Mouse (Mus musculus) testis, adult 2 months (tissue): ENCODE data around the gene Pctp. TPM values are rescaled to one million over a fixed set of nuclear protein-coding genes. Genes with fewer than 3 reads are reported as not detected.

Experiments
- H3K27ac ChIP-seq: fragments of 200-500 bp; 2 replicates; pipeline ENCODE4 v1.5.1; 2012; ENCODE audit warnings: low read depth, low read length; ENCODE audit not compliant: control insufficient read depth, insufficient read depth
- H3K27me3 ChIP-seq: fragments of 200-500 bp; 2 replicates; pipeline ENCODE4 v1.6.1; 2012; ENCODE audit warnings: mild to moderate bottlenecking, low read length, moderate library complexity; ENCODE audit not compliant: control insufficient read depth, insufficient read depth
- H3K36me3 ChIP-seq: fragments of 200-500 bp; 2 replicates; pipeline ENCODE4 v1.6.1; 2012; ENCODE audit warnings: mild to moderate bottlenecking, low read length; ENCODE audit not compliant: control insufficient read depth, insufficient read depth
- H3K4me1 ChIP-seq: fragments of 200-500 bp; 2 replicates; pipeline ENCODE4 v1.6.1; 2012; ENCODE audit warnings: low read length; ENCODE audit not compliant: control insufficient read depth, insufficient read depth
- H3K4me3 ChIP-seq: fragments of 200-500 bp; 2 replicates; pipeline ENCODE4 v1.5.1; 2012; ENCODE audit warnings: low read depth, mild to moderate bottlenecking, low read length, moderate library complexity, mixed read lengths; ENCODE audit not compliant: control insufficient read depth
- CTCF ChIP-seq: fragments of 200-500 bp; IDR thresholded peaks from 2 replicates; pipeline ENCODE4 v1.5.1; 2012; ENCODE audit warnings: low read depth, mild to moderate bottlenecking, inconsistent platforms, low read length, moderate library complexity; ENCODE audit not compliant: control insufficient read depth, insufficient read depth, insufficient replicate concordance
- POLR2A ChIP-seq: fragments of 200-500 bp; IDR thresholded peaks from 2 replicates; pipeline ENCODE4 v1.6.1; 2012; ENCODE audit warnings: low read depth, mild to moderate bottlenecking, inconsistent platforms, low read length, moderate library complexity; ENCODE audit not compliant: control insufficient read depth
- polyA plus RNA-seq: library from polyadenylated mRNA; depleted of rRNA; stranded (reverse); fragments of >200 nt; gene quantifications from 2 replicates; pipeline ENCODE4 v1.2.3, GENCODE M21; 2012

The Pctp gene
- polyA plus RNA-seq, 1 experiment = 5.7 TPM

DNA sequence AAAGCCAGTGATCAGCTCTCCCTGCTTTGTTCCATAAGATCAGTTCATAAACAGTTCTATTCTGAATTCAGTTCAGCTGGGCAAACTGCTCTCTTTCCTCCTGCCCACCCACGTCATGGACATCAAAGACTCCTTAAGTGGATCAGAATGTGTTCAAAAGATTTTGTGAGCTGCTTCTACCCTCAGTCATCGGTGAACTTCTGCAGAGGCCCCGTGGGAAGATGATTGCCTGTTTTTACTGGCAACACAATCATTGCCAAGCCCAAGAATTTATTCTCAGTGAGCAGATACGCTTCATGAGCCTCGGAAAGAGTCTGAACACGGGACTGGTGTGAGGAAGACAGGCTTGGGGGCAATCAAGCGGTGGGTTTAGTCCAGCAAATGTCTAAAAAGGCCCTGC lies 24.5 kb upstream of the Pctp start:
- no peak overlapping the region for H3K27ac ChIP-seq

DNA sequence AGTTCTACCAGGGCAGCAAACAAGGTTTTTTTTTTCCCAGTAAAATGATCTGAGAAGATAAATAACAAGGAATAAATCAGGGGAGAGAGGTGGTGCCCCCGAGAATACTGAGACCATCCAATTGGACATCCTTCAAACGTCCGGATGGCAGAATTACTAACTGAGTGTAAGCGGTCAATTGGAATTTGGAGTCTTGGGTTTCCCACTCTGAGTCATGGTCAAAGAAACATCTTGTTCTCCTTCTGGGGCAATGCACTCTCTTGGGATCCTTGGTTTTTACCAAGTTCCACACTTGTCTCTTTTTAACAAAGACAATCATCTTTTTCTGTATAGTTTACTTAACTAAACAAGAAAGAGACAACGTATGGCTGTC lies 24.1 kb upstream of the Pctp start:
- H3K27me3 ChIP-seq = no peaks in the 10 kb centered on the region
- H3K4me1 ChIP-seq = peaks cover 7% of the 10 kb centered on the region
- H3K4me3 ChIP-seq = no peak overlapping the region
- H3K27ac ChIP-seq = no peak overlapping the region
- H3K36me3 ChIP-seq = no peaks in the 10 kb centered on the region
- TF ChIP-seq POLR2A (no peak), CTCF (no peak)

More for the DNA sequence above, 24.5 kb upstream of the Pctp start:
- H3K4me3 ChIP-seq = no peak overlapping the region
- no peaks in the 10 kb centered on the region for H3K27me3 ChIP-seq
- TF ChIP-seq POLR2A (no peak), CTCF (no peak)
- H3K4me1 ChIP-seq = peaks cover 7% of the 10 kb centered on the region
- no peaks in the 10 kb centered on the region for H3K36me3 ChIP-seq

DNA sequence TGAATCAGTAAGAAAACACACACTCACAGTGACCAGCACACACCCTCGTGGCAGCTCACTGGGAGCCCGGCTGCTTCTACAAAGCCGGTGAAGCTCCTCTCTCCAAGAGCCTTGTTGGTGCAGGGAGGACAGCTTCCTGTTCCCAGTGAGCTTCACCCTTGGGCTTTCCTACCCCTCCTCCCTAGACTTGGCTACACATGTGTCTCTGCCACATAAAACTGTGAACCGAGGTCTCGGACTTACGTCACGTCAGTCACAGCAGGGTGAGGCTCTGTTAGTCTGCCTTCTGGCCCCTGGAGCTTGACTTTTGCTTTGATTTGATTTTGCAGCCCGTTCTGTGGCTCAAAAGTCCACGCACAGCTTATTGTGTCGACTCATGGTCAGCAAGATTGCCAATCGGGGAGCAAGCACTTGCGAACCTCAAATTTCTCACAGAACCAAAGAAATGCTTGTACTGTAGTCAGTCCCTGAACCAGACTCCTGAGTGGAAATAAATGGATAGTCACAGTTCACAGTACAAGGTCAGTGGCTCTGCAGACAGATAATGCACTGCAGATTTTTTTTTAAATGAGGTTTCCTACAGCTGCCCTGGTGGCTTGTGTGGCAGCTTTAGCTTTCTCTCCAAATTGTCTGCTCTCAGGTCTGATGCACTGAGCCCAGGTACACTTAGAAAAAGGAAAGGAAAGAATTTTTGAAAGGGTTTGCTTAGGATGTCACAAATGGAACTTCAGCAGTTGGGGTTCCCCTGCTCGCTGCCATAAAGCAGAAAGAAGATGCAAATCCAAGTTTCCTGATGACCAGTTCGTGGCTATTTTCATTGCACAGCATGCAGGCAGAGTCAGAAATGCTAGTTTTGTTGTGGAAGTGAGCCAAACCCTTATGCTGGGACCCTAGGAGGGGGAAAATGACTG lies 23.5 kb upstream of the Pctp start:
- TF ChIP-seq POLR2A = no peak
- TF ChIP-seq CTCF = no peak
- Histone ChIP-seq H3K27me3 (no peaks in the 10 kb centered on the region), H3K27ac (no peak overlapping the region), H3K4me3 (no peak overlapping the region), H3K4me1 (peaks cover 7% of the 10 kb centered on the region), H3K36me3 (no peaks in the 10 kb centered on the region)

DNA sequence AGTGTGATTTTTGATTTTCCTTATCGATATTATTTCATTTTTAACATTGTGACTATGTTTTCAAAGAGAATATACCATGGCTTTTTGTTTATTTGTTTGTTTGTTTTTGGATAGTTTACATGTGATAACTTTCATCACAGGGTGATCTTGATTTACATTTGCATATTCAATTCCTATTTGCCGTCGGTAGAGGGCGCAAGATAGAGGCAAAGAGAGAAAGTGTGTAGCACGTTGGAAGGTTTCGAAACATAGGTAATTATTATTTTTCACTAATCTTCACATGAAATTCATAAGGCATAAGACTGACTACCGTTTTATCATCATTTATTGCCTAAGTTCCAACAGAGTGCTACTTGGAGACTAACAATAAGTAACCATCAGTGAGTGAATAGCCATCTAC lies 16.5 kb upstream of the Pctp start:
- no peaks in the 10 kb centered on the region for H3K4me1 ChIP-seq
- TF ChIP-seq POLR2A (no peak), CTCF (no peak)
- no peaks in the 10 kb centered on the region for H3K36me3 ChIP-seq
- no peak overlapping the region for H3K4me3 ChIP-seq
- H3K27ac ChIP-seq = no peak overlapping the region
- no peaks in the 10 kb centered on the region for H3K27me3 ChIP-seq

DNA sequence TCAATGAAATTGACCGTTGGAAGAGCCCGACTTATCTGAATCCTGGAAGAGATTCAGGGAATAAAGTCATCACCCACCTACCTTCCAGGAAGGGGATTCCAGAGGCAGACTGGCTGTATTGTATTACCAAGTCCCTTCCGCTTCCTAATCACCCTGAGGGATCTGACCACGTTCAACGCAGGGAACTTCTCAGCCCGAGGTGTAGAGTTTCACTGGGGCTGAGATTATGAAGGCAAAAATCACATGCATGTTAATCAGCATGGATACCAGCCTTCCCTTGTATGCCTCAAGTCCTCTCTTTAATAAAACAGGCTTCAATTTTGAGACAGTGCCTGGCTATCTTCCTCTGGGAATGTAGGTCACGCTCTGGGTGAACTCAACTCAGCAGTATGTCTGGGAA lies 12.6 kb upstream of the Pctp start:
- H3K4me3 ChIP-seq = no peak overlapping the region
- TF ChIP-seq CTCF (no peak), POLR2A (no peak)
- H3K4me1 ChIP-seq = no peaks in the 10 kb centered on the region
- H3K27ac ChIP-seq = no peak overlapping the region
- H3K36me3 ChIP-seq = no peaks in the 10 kb centered on the region
- H3K27me3 ChIP-seq = no peaks in the 10 kb centered on the region

DNA sequence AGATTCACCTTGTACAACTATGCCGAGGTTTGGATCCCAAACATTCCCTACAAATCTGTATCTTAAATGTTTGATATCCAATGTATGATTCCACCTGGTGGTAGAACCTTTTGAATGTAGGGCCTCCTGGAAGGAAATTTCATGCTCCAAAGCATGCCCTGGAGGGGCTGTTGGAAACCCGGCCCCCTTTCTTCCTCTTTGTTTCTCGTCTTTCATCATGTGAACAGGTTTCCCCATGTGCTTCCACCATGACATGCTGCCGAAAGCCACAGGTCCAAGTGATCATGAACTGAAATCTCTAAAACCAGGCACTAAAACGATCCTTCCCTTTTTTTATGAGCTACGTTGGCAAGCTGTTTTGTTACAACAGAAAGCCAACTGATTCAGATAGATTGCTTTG lies 11.0 kb upstream of the Pctp start:
- Histone ChIP-seq H3K4me1 (no peaks in the 10 kb centered on the region), H3K36me3 (no peaks in the 10 kb centered on the region), H3K27me3 (no peaks in the 10 kb centered on the region), H3K4me3 (no peak overlapping the region), H3K27ac (no peak overlapping the region)
- TF ChIP-seq CTCF (no peak), POLR2A (no peak)

DNA sequence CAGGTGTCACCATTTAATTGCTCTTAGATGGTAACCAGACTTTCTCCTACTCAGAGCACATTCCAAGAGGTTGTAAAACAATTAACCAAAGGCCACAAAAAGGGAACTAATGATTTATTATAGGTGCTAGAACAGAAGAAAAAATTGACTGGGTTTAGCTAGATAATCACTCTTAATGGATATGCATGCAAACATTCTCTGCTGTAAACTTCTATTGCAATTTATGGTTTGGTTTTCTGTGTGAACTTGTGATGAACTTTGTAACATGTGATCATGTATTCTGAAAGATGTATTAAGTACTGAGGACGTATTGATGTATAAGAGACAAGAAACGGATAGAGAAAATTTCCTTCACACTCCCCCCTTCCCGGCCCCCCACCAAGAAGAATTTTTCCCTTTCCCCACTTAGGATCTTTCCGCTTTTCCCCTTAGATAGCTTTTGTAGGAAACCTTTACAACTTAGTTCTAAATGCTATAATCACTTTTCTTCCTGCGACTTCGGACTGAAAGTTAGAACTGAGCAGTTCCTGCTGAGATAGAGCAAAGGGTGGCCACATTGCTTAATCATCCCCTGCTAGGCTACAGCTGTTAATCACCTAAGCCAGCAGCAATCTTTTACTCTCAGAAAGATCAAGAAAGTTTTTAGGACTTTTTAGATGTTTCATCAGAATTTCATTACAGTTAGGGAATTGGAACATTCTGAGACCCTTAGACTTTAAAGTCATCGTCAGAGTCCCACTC lies 5.3 kb upstream of the Pctp start:
- TF ChIP-seq POLR2A (no peak), CTCF (no peak)
- Histone ChIP-seq H3K4me1 (no peaks in the 10 kb centered on the region), H3K36me3 (no peaks in the 10 kb centered on the region), H3K4me3 (no peak overlapping the region), H3K27me3 (no peaks in the 10 kb centered on the region), H3K27ac (no peak overlapping the region)

DNA sequence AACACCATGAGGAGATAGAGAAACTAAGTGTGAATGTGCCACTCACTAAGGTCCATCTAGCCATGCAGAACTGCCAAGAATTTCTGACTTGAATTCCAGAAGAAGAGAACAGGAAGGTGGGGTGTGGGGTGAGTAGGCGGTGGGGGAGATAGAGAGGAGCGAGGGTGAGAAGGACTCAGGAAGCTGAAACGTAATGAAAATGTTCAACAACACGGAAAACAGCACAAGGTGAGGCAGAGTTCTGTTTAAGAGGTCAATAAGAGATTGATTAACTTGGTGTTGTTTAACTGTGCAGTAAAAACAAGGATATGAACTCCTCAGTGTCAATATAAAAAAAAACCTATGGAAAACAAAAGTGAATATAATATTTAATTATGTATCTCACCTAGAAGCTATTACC lies 3.4 kb upstream of the Pctp start:
- Histone ChIP-seq H3K27ac (no peak overlapping the region), H3K27me3 (no peaks in the 10 kb centered on the region), H3K4me1 (no peaks in the 10 kb centered on the region; the same call in 1 of the 2 replicates), H3K4me3 (no peak overlapping the region), H3K36me3 (no peaks in the 10 kb centered on the region)
- TF ChIP-seq POLR2A (no peak), CTCF (no peak)
